Mouse (Mus musculus): ENCODE results near the gene Dusp1. TPM values are rescaled to one million over a fixed set of nuclear protein-coding genes. Genes with fewer than 3 reads are reported as not detected.

The Dusp1 gene
- polyA plus RNA-seq, 1 experiment from 2014 or later, result 36.8 TPM

DNA sequence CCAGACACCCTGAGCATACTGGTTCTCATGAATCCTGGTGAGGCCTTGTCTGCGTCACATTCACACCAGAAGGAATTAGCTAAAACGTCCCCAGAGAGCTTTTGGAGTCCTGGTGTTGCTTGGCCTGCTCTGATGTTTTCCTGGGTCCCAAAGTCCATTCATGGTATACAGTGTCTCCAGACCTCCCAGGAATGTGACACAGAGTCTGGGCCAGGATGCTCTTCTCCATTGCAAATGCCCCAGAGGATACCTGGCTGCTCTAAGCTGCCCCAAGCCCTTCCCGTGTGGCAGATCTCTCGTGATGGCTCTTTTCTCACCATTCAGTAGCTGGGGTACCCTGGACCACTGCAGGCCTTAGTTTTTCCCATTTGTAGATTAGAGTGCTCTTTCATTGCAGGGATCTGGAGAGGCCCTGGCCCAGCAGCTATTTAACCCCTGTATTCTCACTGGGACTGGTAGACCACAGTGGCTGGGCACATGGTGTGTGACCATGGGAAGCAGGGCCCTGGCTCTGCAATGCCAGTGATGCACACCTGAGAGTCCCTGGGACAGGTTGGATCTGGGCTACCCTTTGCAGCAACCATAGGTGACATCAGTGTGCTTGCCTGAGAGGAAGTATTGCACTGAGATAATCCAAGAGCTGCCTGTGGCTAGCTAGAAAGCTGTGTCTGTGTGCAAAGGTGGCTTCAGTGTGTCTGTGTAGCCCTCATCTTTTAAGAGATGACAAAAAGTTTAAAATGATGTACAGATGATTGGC, 7.8 kb upstream of the Dusp1 start:
- H3K4me1 ChIP-seq (replicated peaks), result peaks cover 5% of the 10 kb centered on the region; the same call in 1 of the 2 replicates
- H3K27ac ChIP-seq, result no peak overlapping the region
- H3K27me3 ChIP-seq (ENCODE audit: insufficient read depth, poor library complexity, severe bottlenecking), result no peaks in the 10 kb centered on the region
- no peak for DNase-seq (ENCODE audit: low spot score)
- WGBS, result 95% methylated on average over 4 of the region's 4 CpGs
- peaks cover 3% of the 10 kb centered on the region; the same call in 1 of the 2 replicates for H3K9me3 ChIP-seq
- H3K36me3 ChIP-seq, result peaks cover 90% of the 10 kb centered on the region
- no peak overlapping the region for H3K4me3 ChIP-seq

DNA sequence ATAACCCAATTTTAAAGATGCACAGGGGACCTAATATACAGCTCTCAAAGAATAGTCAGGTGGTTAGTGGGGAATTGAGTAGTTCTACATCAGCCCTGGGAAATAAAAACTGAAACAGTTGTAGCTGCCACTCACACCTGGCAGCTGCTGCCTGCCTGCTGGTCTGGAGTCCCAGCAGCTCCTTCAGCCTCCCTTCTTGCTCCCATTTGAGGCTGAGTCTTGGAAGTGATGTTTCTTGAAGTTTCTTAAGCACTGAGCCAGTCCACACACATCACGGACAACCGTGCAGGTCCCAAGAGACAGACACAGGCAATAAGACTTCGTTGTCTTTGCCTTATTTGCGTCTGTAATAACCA, 5.9 kb upstream of the Dusp1 start:
- WGBS, result 96% methylated on average over 4 of the region's 4 CpGs

GRCm38 (mm10) chr17:26567142-26567817, 5.4 kb upstream of the Dusp1 start:
- DNase-seq (ENCODE audit: low spot score), result no peak
- WGBS, result 90% methylated on average over 8 of the region's 8 CpGs
- H3K36me3 ChIP-seq, result peaks cover 91% of the 10 kb centered on the region

More for the DNA sequence above, 5.9 kb upstream of the Dusp1 start:
- Histone ChIP-seq H3K27ac (no peak overlapping the region), H3K9me3 (peaks cover 3% of the 10 kb centered on the region; the same call in 1 of the 2 replicates), H3K4me1 (replicated peaks) (peaks cover 22% of the 10 kb centered on the region), H3K27me3 (ENCODE audit: insufficient read depth, poor library complexity, severe bottlenecking) (no peaks in the 10 kb centered on the region), H3K4me3 (no peak overlapping the region), H3K36me3 (peaks cover 95% of the 10 kb centered on the region)
- no peak for DNase-seq (ENCODE audit: low spot score)

DNA sequence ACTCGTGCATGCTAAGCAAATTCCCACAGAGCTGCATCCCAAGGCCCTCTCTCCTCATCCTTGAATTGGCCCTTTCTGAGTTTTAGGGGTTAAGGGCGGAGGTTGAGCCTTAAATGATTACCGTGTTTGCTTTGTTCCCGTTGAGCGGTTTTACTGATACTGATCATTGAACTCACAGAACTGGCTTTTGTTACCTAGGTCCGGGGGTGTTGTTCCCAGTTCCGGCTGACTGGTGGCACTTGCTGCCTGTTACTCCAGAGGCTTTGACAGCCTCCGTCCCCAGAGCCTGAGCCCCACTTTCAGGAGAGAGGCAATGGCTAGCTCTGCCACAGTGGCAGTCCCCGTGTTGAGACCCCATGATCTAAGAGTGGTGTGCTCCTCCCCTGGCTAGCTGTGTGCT, 2.5 kb upstream of the Dusp1 start:
- H3K27ac ChIP-seq, result no peak overlapping the region
- H3K4me1 ChIP-seq (replicated peaks), result peaks cover 47% of the 10 kb centered on the region
- H3K27me3 ChIP-seq (ENCODE audit: insufficient read depth, poor library complexity, severe bottlenecking), result no peaks in the 10 kb centered on the region
- no peak overlapping the region for H3K4me3 ChIP-seq
- peaks cover 3% of the 10 kb centered on the region; the same call in 1 of the 2 replicates for H3K9me3 ChIP-seq
- DNase-seq (ENCODE audit: low spot score), result no peak
- 59% methylated on average over 9 of the region's 9 CpGs for WGBS
- peaks cover 64% of the 10 kb centered on the region for H3K36me3 ChIP-seq

More at GRCm38 (mm10) chr17:26567142-26567817, 5.4 kb upstream of the Dusp1 start:
- H3K4me1 ChIP-seq (replicated peaks), result peaks cover 27% of the 10 kb centered on the region
- no peak overlapping the region for H3K27ac ChIP-seq
- H3K27me3 ChIP-seq (ENCODE audit: insufficient read depth, poor library complexity, severe bottlenecking), result no peaks in the 10 kb centered on the region
- peaks cover 3% of the 10 kb centered on the region; the same call in 1 of the 2 replicates for H3K9me3 ChIP-seq
- no peak overlapping the region for H3K4me3 ChIP-seq

DNA sequence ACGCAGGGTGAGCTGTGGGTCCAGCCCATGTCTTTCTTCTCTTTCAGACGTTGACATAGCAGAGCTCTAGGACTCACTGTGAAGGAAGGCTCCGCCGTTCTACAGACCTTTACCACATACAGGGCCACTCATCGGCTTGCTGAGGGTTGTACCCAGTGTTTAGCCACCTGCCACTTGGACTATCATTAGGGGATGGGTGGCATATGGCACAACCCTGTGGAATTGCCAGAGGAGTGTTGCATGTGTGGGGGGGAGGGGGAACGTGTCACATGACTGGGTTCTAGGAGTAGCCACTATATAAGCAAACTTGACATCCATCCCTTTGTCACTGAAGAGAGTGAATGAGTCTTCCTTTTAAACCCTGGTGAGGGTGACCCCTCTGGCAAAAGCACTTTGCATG, 1.5 kb upstream of the Dusp1 start:
- H3K4me1 ChIP-seq (replicated peaks), result peaks cover 47% of the 10 kb centered on the region
- peaks cover 54% of the 10 kb centered on the region for H3K36me3 ChIP-seq
- no peak for DNase-seq (ENCODE audit: low spot score)
- 89% methylated on average over 6 of the region's 6 CpGs for WGBS
- no peak overlapping the region for H3K27ac ChIP-seq
- peaks cover 6% of the 10 kb centered on the region for H3K9me3 ChIP-seq
- H3K4me3 ChIP-seq, result no peak overlapping the region; the same call in 1 of the 2 replicates
- no peaks in the 10 kb centered on the region for H3K27me3 ChIP-seq (ENCODE audit: insufficient read depth, poor library complexity, severe bottlenecking)

DNA sequence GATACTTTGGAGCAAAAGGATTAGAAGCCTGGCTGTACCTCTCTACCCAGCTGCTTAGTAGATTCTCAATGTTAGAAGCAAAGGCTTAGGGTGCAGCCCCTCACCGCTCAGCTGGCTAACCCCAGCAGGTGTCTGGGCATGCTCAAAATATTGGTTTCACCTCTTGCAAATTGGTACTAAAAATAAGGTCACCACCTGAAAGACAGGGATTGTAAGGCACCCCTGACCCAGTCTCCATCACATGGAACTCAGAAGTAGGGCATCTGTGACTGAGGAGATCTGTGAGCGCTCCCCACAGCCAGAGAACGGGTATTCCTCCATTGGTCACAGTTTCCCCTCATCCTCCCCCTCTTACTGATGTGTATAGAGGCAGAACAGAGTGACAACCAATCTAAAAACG, 364 bp upstream of the Dusp1 start:
- no peak for DNase-seq (ENCODE audit: low spot score)
- peak overlapping the region; percentile 95 for H3K4me3 ChIP-seq
- H3K27ac ChIP-seq, result peak overlapping the region; percentile 95
- peaks cover 47% of the 10 kb centered on the region for H3K4me1 ChIP-seq (replicated peaks)
- 75% methylated on average over 4 of the region's 4 CpGs for WGBS
- no peaks in the 10 kb centered on the region for H3K27me3 ChIP-seq (ENCODE audit: insufficient read depth, poor library complexity, severe bottlenecking)
- H3K36me3 ChIP-seq, result peaks cover 43% of the 10 kb centered on the region
- peaks cover 6% of the 10 kb centered on the region; the same call in 1 of the 2 replicates for H3K9me3 ChIP-seq

- peak; percentile 92 for DNase-seq (ENCODE audit: low spot score)
- Histone ChIP-seq H3K4me3 (peak within 1 kb of the TSS; percentile 95), H3K27me3 (ENCODE audit: insufficient read depth, poor library complexity, severe bottlenecking) (no peaks in the 10 kb centered on the region), H3K36me3 (peaks cover 32% of the 10 kb centered on the region), H3K9me3 (peaks cover 6% of the 10 kb centered on the region; the same call in 1 of the 2 replicates), H3K27ac (peak within 1 kb of the TSS; percentile 95), H3K4me1 (replicated peaks) (peaks cover 47% of the 10 kb centered on the region)
- 0% methylated on average over 36 of the region's 36 CpGs for WGBS
These were observed 663 bp downstream of the Dusp1 start, which contains the start of gene Ergic1 for GRCm38 (mm10) chr17:26561290-26561640. Gene Ergic1, plus strand, starts transcription at chr17:26561489.

DNA sequence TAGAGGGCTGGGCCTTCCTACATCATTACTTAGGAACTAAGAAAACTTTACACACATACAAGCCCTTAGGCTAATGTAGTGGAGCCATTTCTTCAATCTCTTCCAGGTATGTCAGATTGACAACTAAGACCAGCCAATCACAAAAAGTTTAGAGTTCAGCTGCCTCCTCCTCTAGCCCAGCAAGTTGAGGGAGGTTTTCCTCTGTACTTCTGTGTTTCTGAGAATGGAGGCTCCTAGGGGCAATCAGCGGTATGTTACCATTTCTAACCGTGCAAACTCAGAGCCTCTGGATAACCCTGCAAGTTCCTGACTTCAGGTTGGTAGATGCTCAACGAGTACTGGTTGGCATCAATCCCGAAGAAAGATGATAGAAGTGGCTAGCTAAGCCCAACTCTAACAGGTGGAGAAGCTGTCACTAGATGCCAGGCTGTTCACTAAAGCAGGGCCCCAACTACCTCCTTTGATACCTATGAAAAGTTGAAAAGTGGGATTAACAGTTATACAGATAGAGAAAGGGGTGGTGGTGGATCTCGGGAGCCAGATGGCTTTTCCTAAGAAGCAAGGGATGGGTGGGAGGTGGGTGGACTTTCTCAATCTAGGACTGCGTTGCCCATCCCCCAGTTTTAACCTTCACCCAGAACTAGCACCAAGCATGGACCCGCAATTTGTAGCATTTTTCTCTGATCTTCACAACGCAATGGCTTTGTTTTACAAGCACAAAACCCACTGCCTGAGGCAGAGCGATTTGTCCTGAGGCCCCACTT, 1.2 kb downstream of the Dusp1 start:
- peaks cover 47% of the 10 kb centered on the region for H3K4me1 ChIP-seq (replicated peaks)
- H3K27me3 ChIP-seq (ENCODE audit: insufficient read depth, poor library complexity, severe bottlenecking), result no peaks in the 10 kb centered on the region
- H3K27ac ChIP-seq, result peak overlapping the region; percentile 95
- peaks cover 2% of the 10 kb centered on the region; the same call in 1 of the 2 replicates for H3K9me3 ChIP-seq
- peak; percentile 17 for DNase-seq (ENCODE audit: low spot score)
- H3K36me3 ChIP-seq, result peaks cover 27% of the 10 kb centered on the region
- 37% methylated on average over 9 of the region's 9 CpGs for WGBS
- H3K4me3 ChIP-seq, result peak overlapping the region; percentile 95

GRCm38 (mm10) chr17:26553033-26553432, 8.9 kb downstream of the Dusp1 start:
- Histone ChIP-seq H3K27me3 (ENCODE audit: insufficient read depth, poor library complexity, severe bottlenecking) (peaks cover 9% of the 10 kb centered on the region; the same call in 1 of the 2 replicates), H3K27ac (no peak overlapping the region), H3K4me1 (replicated peaks) (peaks cover 13% of the 10 kb centered on the region), H3K36me3 (no peaks in the 10 kb centered on the region), H3K4me3 (no peak overlapping the region), H3K9me3 (no peaks in the 10 kb centered on the region)
- DNase-seq (ENCODE audit: low spot score), result no peak
- WGBS, result 72% methylated on average over 3 of the region's 3 CpGs

- 84% methylated on average over 6 of the region's 6 CpGs for WGBS
- no peak overlapping the region for H3K4me3 ChIP-seq
- H3K9me3 ChIP-seq, result no peaks in the 10 kb centered on the region
- peaks cover 9% of the 10 kb centered on the region; the same call in 1 of the 2 replicates for H3K27me3 ChIP-seq (ENCODE audit: insufficient read depth, poor library complexity, severe bottlenecking)
- H3K27ac ChIP-seq, result no peak overlapping the region
- DNase-seq (ENCODE audit: low spot score), result no peak
- H3K4me1 ChIP-seq (replicated peaks), result peaks cover 13% of the 10 kb centered on the region
- no peaks in the 10 kb centered on the region for H3K36me3 ChIP-seq
These were observed 10.8 kb downstream of the Dusp1 start for GRCm38 (mm10) chr17:26551104-26551503.

- Histone ChIP-seq H3K36me3 (no peaks in the 10 kb centered on the region), H3K4me1 (replicated peaks) (peaks cover 13% of the 10 kb centered on the region), H3K4me3 (no peak overlapping the region), H3K27ac (no peak overlapping the region), H3K27me3 (ENCODE audit: insufficient read depth, poor library complexity, severe bottlenecking) (peaks cover 9% of the 10 kb centered on the region; the same call in 1 of the 2 replicates), H3K9me3 (no peaks in the 10 kb centered on the region)
- DNase-seq (ENCODE audit: low spot score), result no peak
- WGBS, result 8% methylated on average over 12 of the region's 12 CpGs
These were observed 12.6 kb downstream of the Dusp1 start for GRCm38 (mm10) chr17:26549148-26549809.

- Histone ChIP-seq H3K27me3 (ENCODE audit: insufficient read depth, poor library complexity, severe bottlenecking) (peaks cover 9% of the 10 kb centered on the region; the same call in 1 of the 2 replicates), H3K27ac (no peak overlapping the region; the same call in 1 of the 2 replicates), H3K4me3 (no peak overlapping the region), H3K9me3 (no peaks in the 10 kb centered on the region), H3K36me3 (no peaks in the 10 kb centered on the region), H3K4me1 (replicated peaks) (peaks cover 13% of the 10 kb centered on the region)
- no peak for DNase-seq (ENCODE audit: low spot score)
- WGBS, result 6% methylated on average over 5 of the region's 5 CpGs
These were observed 13.4 kb downstream of the Dusp1 start for GRCm38 (mm10) chr17:26548566-26548965.
